Mouse (Mus musculus): ENCODE data around the gene Ptges3l. TPM values are rescaled to one million over a fixed set of nuclear protein-coding genes. Genes with fewer than 3 reads are reported as not detected.
"Not testable (repeated sequence)": the region's sequence is repeated elsewhere in the genome, so short reads cannot be mapped to it uniquely, and the experiment has no call there.

Ptges3l gene
- polyA plus RNA-seq (2014; fragmentation: Nextera tagmentation; extraction: Ambion mirVana) = 18.0 and 24.1 TPM in 2 replicates

DNA sequence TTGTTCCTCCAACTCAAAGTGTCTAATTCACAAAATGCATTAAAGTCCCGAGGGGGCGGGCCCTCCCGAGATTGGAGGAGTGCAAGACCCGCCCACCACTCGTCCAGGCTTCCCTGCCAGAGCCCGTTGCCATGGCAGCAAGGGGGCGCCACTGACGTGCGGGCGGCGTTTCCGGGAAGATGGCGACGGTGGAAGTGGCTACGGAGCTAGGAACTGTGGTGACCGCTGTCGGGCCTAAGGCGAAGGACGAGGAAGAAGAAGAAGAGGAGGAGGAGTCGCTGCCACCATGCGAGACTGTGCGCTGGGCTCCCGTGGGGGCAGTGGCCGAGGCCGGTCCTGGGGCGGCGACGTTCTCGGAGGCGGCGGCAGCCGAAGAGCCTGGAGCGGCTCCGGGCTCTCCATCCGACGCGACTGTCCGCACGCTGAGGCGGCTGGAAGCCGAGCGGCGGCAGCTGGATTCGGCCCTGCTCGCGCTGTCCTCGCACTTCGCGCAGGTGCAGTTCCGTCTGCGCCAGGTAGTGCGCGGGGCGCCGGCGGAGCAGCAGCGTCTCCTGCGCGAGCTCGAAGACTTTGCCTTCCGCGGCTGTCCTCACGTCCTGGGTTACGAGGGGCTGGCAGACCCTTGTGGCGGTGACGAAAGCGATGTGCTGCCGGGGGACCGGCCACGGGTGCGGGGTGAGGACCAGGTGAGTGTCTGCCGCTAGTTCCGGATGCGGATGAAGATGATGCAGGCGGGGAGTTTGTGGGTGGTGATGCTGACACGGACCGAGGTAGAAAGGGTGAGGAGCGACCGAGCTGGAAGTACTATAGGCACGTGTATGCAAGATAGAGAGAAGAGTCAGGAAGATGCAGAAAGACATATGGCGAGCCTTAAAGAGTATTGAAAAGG lies at the start of gene Ptges3l, which contains the start of gene Rundc1:
Gene Ptges3l (minus strand): TSS at position 409 of the 889 bp plus-strand sequence.
Gene Rundc1 (plus strand): TSS at position 161 of the 889 bp plus-strand sequence.
- Histone ChIP-seq H3K9ac (replicated peaks; ENCODE audit: low read depth, low read length) (peak within 1 kb of the TSS; percentile 60), H3K9me3 (ENCODE audit: control insufficient read depth, low read depth, low read length) (no peaks in the 10 kb centered on the region), H3K27me3 (ENCODE audit: control insufficient read depth, insufficient read depth, low read length) (no peaks in the 10 kb centered on the region), H3K4me3 (ENCODE audit: low read depth, low read length) (peak within 1 kb of the TSS; percentile 97), H3K36me3 (ENCODE audit: control insufficient read depth, insufficient read depth, low read length) (peaks cover under 1% of the 10 kb centered on the region), H3K27ac (ENCODE audit: low read length) (peak within 1 kb of the TSS; percentile 86), H3K4me1 (ENCODE audit: control insufficient read depth, insufficient read depth, low read length) (peaks cover 19% of the 10 kb centered on the region; the same call in 1 of the 2 replicates), H3K4me2 (replicated peaks; ENCODE audit: low read depth, low read length) (peak within 1 kb of the TSS; percentile 88)
- peak; percentile 90 for ATAC-seq (ENCODE audit: insufficient number of reproducible peaks, insufficient read depth, low FRiP score, low read depth)
- WGBS = under 1% methylated on average over 79 of the region's 81 CpGs

GRCm38 (mm10) chr11:101474298-101474697 lies 49.2 kb upstream of the Ptges3l start:
- Histone ChIP-seq H3K36me3 (ENCODE audit: control insufficient read depth, insufficient read depth, low read length) (no peaks in the 10 kb centered on the region), H3K9me3 (ENCODE audit: control insufficient read depth, low read depth, low read length) (no peaks in the 10 kb centered on the region), H3K9ac (replicated peaks; ENCODE audit: low read depth, low read length) (no peak overlapping the region), H3K4me3 (ENCODE audit: low read depth, low read length) (no peak overlapping the region), H3K4me1 (ENCODE audit: control insufficient read depth, insufficient read depth, low read length) (peaks cover under 1% of the 10 kb centered on the region; the same call in 1 of the 2 replicates), H3K27ac (ENCODE audit: low read length) (no peak overlapping the region), H3K27me3 (ENCODE audit: control insufficient read depth, insufficient read depth, low read length) (no peaks in the 10 kb centered on the region), H3K4me2 (replicated peaks; ENCODE audit: low read depth, low read length) (no peak overlapping the region)
- no peak for ATAC-seq (ENCODE audit: insufficient number of reproducible peaks, insufficient read depth, low FRiP score, low read depth)
- 62% methylated on average over 5 of the region's 5 CpGs for WGBS

- not testable (repeated sequence) for H3K4me1 ChIP-seq (ENCODE audit: control insufficient read depth, insufficient read depth, low read length); H3K9ac ChIP-seq (replicated peaks; ENCODE audit: low read depth, low read length); H3K27me3 ChIP-seq (ENCODE audit: control insufficient read depth, insufficient read depth, low read length); H3K27ac ChIP-seq (ENCODE audit: low read length); H3K4me3 ChIP-seq (ENCODE audit: low read depth, low read length); H3K4me2 ChIP-seq (replicated peaks; ENCODE audit: low read depth, low read length); H3K9me3 ChIP-seq (ENCODE audit: control insufficient read depth, low read depth, low read length); ATAC-seq (ENCODE audit: insufficient number of reproducible peaks, insufficient read depth, low FRiP score, low read depth); H3K36me3 ChIP-seq (ENCODE audit: control insufficient read depth, insufficient read depth, low read length)
- WGBS = 86% methylated on average over 1 of the region's 1 CpGs
These were observed 48.6 kb upstream of the Ptges3l start for GRCm38 (mm10) chr11:101473686-101474085.

- Histone ChIP-seq H3K9ac (replicated peaks; ENCODE audit: low read depth, low read length) (no peak overlapping the region), H3K4me2 (replicated peaks; ENCODE audit: low read depth, low read length) (no peak overlapping the region), H3K4me3 (ENCODE audit: low read depth, low read length) (no peak overlapping the region), H3K4me1 (ENCODE audit: control insufficient read depth, insufficient read depth, low read length) (peaks cover 7% of the 10 kb centered on the region), H3K27me3 (ENCODE audit: control insufficient read depth, insufficient read depth, low read length) (no peaks in the 10 kb centered on the region), H3K9me3 (ENCODE audit: control insufficient read depth, low read depth, low read length) (no peaks in the 10 kb centered on the region), H3K27ac (ENCODE audit: low read length) (no peak overlapping the region), H3K36me3 (ENCODE audit: control insufficient read depth, insufficient read depth, low read length) (no peaks in the 10 kb centered on the region)
- WGBS = 42% methylated on average over 7 of the region's 7 CpGs
- ATAC-seq (ENCODE audit: insufficient number of reproducible peaks, insufficient read depth, low FRiP score, low read depth) = no peak
These were observed 47.2 kb upstream of the Ptges3l start for GRCm38 (mm10) chr11:101472336-101472735.

DNA sequence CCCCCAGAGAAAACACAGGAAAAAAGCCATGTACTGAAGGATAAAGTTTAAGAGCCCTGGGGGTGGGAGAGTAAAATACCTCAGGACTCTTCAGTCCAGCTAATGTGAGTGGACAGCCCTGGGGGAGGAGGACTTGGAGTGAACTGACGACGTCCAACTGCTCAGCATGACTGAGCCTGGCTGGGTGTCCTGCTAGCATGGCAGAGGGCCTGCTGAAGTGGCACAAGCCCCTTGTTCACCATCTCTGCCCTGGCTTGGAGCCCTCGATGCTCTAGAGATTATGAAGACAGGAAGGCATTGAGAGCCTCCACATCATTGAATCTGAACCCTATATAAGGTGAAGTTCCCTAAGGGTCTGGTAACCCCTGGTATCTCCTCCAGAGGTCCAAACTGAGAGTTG lies 46.8 kb upstream of the Ptges3l start:
- H3K4me1 ChIP-seq (ENCODE audit: control insufficient read depth, insufficient read depth, low read length) = peaks cover 7% of the 10 kb centered on the region

DNA sequence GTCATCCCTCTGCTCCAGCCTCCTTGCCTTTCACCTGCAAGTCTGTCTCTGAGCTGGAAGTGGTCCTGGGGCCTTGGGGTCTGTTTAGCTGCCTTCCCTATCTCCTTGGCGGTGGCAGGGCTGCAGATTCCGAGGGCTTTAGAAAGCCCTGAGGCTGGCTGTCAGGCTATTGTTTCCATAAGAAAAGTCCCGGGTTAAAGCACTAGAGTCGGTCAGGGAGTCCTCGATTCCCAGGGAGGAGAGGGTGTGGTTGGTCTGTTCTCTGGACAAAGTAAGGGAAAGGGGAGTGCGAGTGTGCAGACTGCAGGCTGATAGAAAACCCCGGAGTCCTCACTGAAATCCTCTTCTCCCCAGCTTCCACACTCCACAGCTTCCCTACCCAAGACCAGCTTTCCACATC lies 45.1 kb upstream of the Ptges3l start:
- Histone ChIP-seq H3K27ac (ENCODE audit: low read length) (no peak overlapping the region), H3K4me2 (replicated peaks; ENCODE audit: low read depth, low read length) (no peak overlapping the region), H3K36me3 (ENCODE audit: control insufficient read depth, insufficient read depth, low read length) (no peaks in the 10 kb centered on the region), H3K9me3 (ENCODE audit: control insufficient read depth, low read depth, low read length) (no peaks in the 10 kb centered on the region), H3K9ac (replicated peaks; ENCODE audit: low read depth, low read length) (no peak overlapping the region), H3K4me1 (ENCODE audit: control insufficient read depth, insufficient read depth, low read length) (peaks cover 7% of the 10 kb centered on the region), H3K27me3 (ENCODE audit: control insufficient read depth, insufficient read depth, low read length) (no peaks in the 10 kb centered on the region), H3K4me3 (ENCODE audit: low read depth, low read length) (no peak overlapping the region)
- ATAC-seq (ENCODE audit: insufficient number of reproducible peaks, insufficient read depth, low FRiP score, low read depth) = no peak
- WGBS = 56% methylated on average over 7 of the region's 7 CpGs

More for the DNA sequence above, 46.8 kb upstream of the Ptges3l start:
- no peaks in the 10 kb centered on the region for H3K36me3 ChIP-seq (ENCODE audit: control insufficient read depth, insufficient read depth, low read length)
- no peak overlapping the region for H3K4me2 ChIP-seq (replicated peaks; ENCODE audit: low read depth, low read length)
- no peaks in the 10 kb centered on the region for H3K27me3 ChIP-seq (ENCODE audit: control insufficient read depth, insufficient read depth, low read length)
- no peak overlapping the region for H3K4me3 ChIP-seq (ENCODE audit: low read depth, low read length)
- H3K9ac ChIP-seq (replicated peaks; ENCODE audit: low read depth, low read length) = no peak overlapping the region
- H3K9me3 ChIP-seq (ENCODE audit: control insufficient read depth, low read depth, low read length) = no peaks in the 10 kb centered on the region
- no peak for ATAC-seq (ENCODE audit: insufficient number of reproducible peaks, insufficient read depth, low FRiP score, low read depth)
- H3K27ac ChIP-seq (ENCODE audit: low read length) = no peak overlapping the region
- 61% methylated on average over 3 of the region's 3 CpGs for WGBS

- WGBS = 63% methylated on average over 4 of the region's 4 CpGs
- Histone ChIP-seq H3K36me3 (ENCODE audit: control insufficient read depth, insufficient read depth, low read length) (no peaks in the 10 kb centered on the region), H3K9me3 (ENCODE audit: control insufficient read depth, low read depth, low read length) (no peaks in the 10 kb centered on the region), H3K27ac (ENCODE audit: low read length) (no peak overlapping the region), H3K9ac (replicated peaks; ENCODE audit: low read depth, low read length) (no peak overlapping the region), H3K27me3 (ENCODE audit: control insufficient read depth, insufficient read depth, low read length) (no peaks in the 10 kb centered on the region), H3K4me1 (ENCODE audit: control insufficient read depth, insufficient read depth, low read length) (peaks cover 14% of the 10 kb centered on the region), H3K4me3 (ENCODE audit: low read depth, low read length) (peak overlapping the region; percentile 71; the same call in 1 of the 2 replicates), H3K4me2 (replicated peaks; ENCODE audit: low read depth, low read length) (peak overlapping the region; percentile 96)
- ATAC-seq (ENCODE audit: insufficient number of reproducible peaks, insufficient read depth, low FRiP score, low read depth) = no peak
These were observed 44.0 kb upstream of the Ptges3l start for GRCm38 (mm10) chr11:101469155-101469554.

DNA sequence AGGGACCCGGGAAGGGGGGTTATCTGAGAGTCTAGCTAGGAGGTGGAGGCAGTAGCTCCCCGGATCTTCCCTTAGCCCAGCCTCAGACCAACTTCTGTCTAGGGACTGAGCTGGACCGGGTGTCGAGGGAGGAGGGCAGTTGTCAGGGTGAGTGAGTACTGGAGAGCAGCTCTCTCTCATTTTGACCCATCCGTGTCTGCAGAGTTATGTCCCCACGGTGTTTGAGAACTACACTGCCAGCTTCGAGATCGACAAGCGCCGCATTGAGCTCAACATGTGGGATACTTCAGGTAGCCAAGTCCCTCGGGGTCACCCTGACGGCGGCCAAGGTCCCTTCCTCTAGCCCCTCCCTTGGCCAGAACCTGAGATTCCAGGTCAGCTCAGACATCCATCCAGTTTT lies 43.6 kb upstream of the Ptges3l start:
- no peak for ATAC-seq (ENCODE audit: insufficient number of reproducible peaks, insufficient read depth, low FRiP score, low read depth)
- WGBS = 3% methylated on average over 13 of the region's 13 CpGs
- no peak overlapping the region for H3K27ac ChIP-seq (ENCODE audit: low read length)

More for the DNA sequence above, 43.6 kb upstream of the Ptges3l start:
- H3K9ac ChIP-seq (replicated peaks; ENCODE audit: low read depth, low read length) = peak overlapping the region; percentile 61
- peak overlapping the region; percentile 71 for H3K4me3 ChIP-seq (ENCODE audit: low read depth, low read length)
- no peaks in the 10 kb centered on the region for H3K36me3 ChIP-seq (ENCODE audit: control insufficient read depth, insufficient read depth, low read length)
- H3K4me2 ChIP-seq (replicated peaks; ENCODE audit: low read depth, low read length) = peak overlapping the region; percentile 96
- no peaks in the 10 kb centered on the region for H3K9me3 ChIP-seq (ENCODE audit: control insufficient read depth, low read depth, low read length)
- H3K4me1 ChIP-seq (ENCODE audit: control insufficient read depth, insufficient read depth, low read length) = peaks cover 18% of the 10 kb centered on the region
- H3K27me3 ChIP-seq (ENCODE audit: control insufficient read depth, insufficient read depth, low read length) = no peaks in the 10 kb centered on the region

Data from stomach, embryonic 14.5 days (tissue).